Mouse (Mus musculus): ENCODE data around the gene Ptprr.

DNA sequence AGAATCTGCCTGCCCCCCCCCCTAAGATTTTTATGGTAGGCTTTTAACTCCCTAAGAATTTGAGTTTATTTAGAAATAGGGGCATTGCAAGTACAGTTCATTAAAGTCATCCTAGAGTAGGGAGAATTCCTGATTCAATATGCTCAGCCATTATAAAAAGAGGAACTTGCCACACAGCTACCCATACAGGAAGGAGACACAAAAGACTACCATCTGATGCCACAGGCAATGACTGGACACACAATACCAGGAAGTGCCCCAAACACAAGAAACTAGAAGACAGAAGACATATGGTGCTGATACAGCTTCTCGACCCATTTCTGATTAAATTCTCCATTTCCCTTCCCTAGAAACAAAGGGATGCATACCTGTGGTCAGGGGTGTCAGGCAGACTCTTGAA lies 138.7 kb downstream of the Ptprr start:
- no peak for TF ChIP-seq CTCF (IDR thresholded peaks at IDR 0.05; ENCODE audit: control insufficient read depth, insufficient read depth, insufficient replicate concordance, low read depth, low read length)
- TF ChIP-seq POLR2A (IDR thresholded peaks at IDR 0.05; ENCODE audit: control insufficient read depth, low read depth, low read length) = no peak
